Mouse (Mus musculus) liver, postnatal 0 days (tissue): Measurements from ENCODE around the gene Cntfr. TPM values are rescaled to one million over a fixed set of nuclear protein-coding genes. Genes with fewer than 3 reads are reported as not detected.
"Not testable (repeated sequence)": the region's sequence is repeated elsewhere in the genome, so short reads cannot be mapped to it uniquely, and the experiment has no call there.

Experiments used
- ATAC-seq: fragments of 200-750 bp; cut with Nextera tagmentation; 2 replicates; pipeline ENCODE4 v1.8.0; 2017; ENCODE audit warnings: mild to moderate bottlenecking, moderate library complexity
- DNase-seq: peaks from one replicate; pipeline ENCODE4 v3.0.0-alpha.2; 2016
- H3K27ac ChIP-seq: fragments of 300-500 bp; sonication (generic); 2 replicates; pipeline ENCODE4 v1.5.1; 2014; ENCODE audit warnings: antibody characterized with exemption, moderate library complexity, mild to moderate bottlenecking, low read depth
- H3K27me3 ChIP-seq: fragments of 300-500 bp; sonication (generic); 2 replicates; pipeline ENCODE4 v1.6.1; 2014; ENCODE audit warnings: low read length, control low read depth, mixed read lengths; ENCODE audit not compliant: insufficient read depth
- H3K36me3 ChIP-seq: fragments of 300-500 bp; sonication (generic); replicated peaks from 2 replicates; pipeline ENCODE4 v1.6.1; 2014; ENCODE audit warnings: mild to moderate bottlenecking, control low read depth, low read length, moderate library complexity, mixed read lengths; ENCODE audit not compliant: insufficient read depth
- H3K4me1 ChIP-seq: fragments of 300-500 bp; sonication (generic); 2 replicates; pipeline ENCODE4 v1.6.1; 2014; ENCODE audit warnings: antibody characterized with exemption, mild to moderate bottlenecking, control low read depth; ENCODE audit not compliant: insufficient read depth
- H3K4me2 ChIP-seq: fragments of 300-500 bp; sonication (generic); 2 replicates; pipeline ENCODE4 v1.6.1; 2014; ENCODE audit warnings: low read depth, mild to moderate bottlenecking, low read length, moderate library complexity, mixed read lengths
- H3K4me3 ChIP-seq: fragments of 300-500 bp; sonication (generic); 2 replicates; pipeline ENCODE4 v1.5.1; 2014; ENCODE audit warnings: low read depth, low read length
- H3K9ac ChIP-seq: fragments of 300-500 bp; sonication (generic); replicated peaks from 2 replicates; pipeline ENCODE4 v1.6.1; 2014; ENCODE audit warnings: mild to moderate bottlenecking, moderate library complexity
- H3K9me3 ChIP-seq: fragments of 300-500 bp; sonication (generic); 2 replicates; pipeline ENCODE4 v1.6.1; 2016; ENCODE audit warnings: mild to moderate bottlenecking, control low read depth, low read length, mixed read lengths
- CTCF ChIP-seq: sonication (generic); IDR thresholded peaks from 2 replicates; pipeline ENCODE4 v1.5.1; 2016; ENCODE audit warnings: antibody characterized with exemption, low read depth
- EP300 ChIP-seq: IDR thresholded peaks from 2 replicates; pipeline ENCODE4 v1.6.1; 2016; ENCODE audit warnings: antibody characterized with exemption, low read depth, mild to moderate bottlenecking
- WGBS: fragments of 180-500 bp; shearing (Covaris S2); extraction: QIAGEN DNeasy Blood & Tissue Kit; methylation state at CpG from one replicate; pipeline ENCODE4 v1.1.7; 2014; ENCODE audit not compliant: insufficient replicate concordance; 5-methylcytosine and 5-hydroxymethylcytosine counted together
- polyA plus RNA-seq: library from polyadenylated mRNA; unstranded; fragments of >200 nt; fragmentation: Nextera tagmentation; extraction: Ambion mirVana; gene quantifications from 2 replicates; pipeline ENCODE4 v1.2.1, GENCODE M21; 2015

The Cntfr gene
- polyA plus RNA-seq, 1 experiment from 2014 or later, result 0.29 TPM

DNA sequence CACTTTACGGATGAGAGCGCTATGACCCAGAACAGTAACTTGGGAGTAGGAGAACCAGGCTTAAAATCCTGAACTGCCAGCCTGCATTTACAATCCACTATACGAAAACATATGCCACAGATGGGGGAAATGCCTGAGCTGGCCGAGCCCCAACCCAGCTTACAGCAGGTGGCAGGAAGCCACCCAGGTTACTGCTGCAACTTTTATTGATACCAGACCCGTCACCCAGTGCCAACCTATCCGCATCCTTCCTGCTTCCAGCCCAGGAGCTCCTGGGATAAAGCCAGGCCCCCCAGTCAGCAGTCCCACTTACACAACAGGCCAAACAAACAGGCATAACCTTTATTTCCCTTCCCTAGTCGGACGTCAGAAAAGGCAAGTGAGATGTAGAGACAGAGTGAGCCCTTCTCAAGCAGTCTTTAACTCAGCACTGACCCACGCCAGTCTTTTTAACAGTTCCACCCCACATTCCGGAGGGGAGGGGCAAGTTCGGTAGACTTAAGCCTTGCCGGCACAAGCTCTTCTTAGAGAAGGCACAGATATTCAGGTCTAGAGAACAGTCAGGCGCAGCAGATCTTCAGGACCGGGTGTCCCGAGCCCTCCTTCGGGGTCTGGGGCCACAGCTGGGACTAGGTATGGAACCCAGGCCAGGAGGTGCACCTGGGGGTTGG lies 15.0 kb upstream of the Cntfr start:
- WGBS, result 84% methylated on average over 16 of the region's 16 CpGs

GRCm38 (mm10) chr4:41710229-41710628 lies 13.3 kb upstream of the Cntfr start:
- Histone ChIP-seq H3K36me3 (no peaks in the 10 kb centered on the region), H3K27me3 (peaks cover 14% of the 10 kb centered on the region; the same call in 1 of the 2 replicates), H3K9ac (no peak overlapping the region), H3K4me2 (no peak overlapping the region), H3K4me1 (peaks cover 15% of the 10 kb centered on the region), H3K27ac (no peak overlapping the region), H3K9me3 (no peaks in the 10 kb centered on the region), H3K4me3 (no peak overlapping the region)
- no peak for DNase-seq
- WGBS, result 64% methylated on average over 4 of the region's 4 CpGs
- ATAC-seq, result no peak
- peak; percentile 10; the same call in 1 of the 2 replicates for TF ChIP-seq CTCF
- no peak for TF ChIP-seq EP300

More for the DNA sequence above, 15.0 kb upstream of the Cntfr start:
- DNase-seq, result no peak
- Histone ChIP-seq H3K27ac (no peak overlapping the region), H3K9ac (peak overlapping the region; percentile 83), H3K4me1 (peaks cover 15% of the 10 kb centered on the region), H3K36me3 (0 out of 2 replicates have a peak, but pooled peaks cover 2% of the 10 kb centered on the region), H3K27me3 (peaks cover 7% of the 10 kb centered on the region; the same call in 1 of the 2 replicates), H3K9me3 (no peaks in the 10 kb centered on the region), H3K4me3 (peak overlapping the region; percentile 74; the same call in 1 of the 2 replicates), H3K4me2 (peak overlapping the region; percentile 96)
- no peak for ATAC-seq
- TF ChIP-seq EP300, result no peak
- TF ChIP-seq CTCF, result no peak

GRCm38 (mm10) chr4:41708192-41708745 lies 11.4 kb upstream of the Cntfr start:
- Histone ChIP-seq H3K4me1 (peaks cover 10% of the 10 kb centered on the region), H3K27ac (no peak overlapping the region), H3K4me3 (no peak overlapping the region), H3K27me3 (peaks cover 21% of the 10 kb centered on the region), H3K4me2 (no peak overlapping the region), H3K36me3 (no peaks in the 10 kb centered on the region), H3K9ac (no peak overlapping the region), H3K9me3 (no peaks in the 10 kb centered on the region)
- ATAC-seq, result no peak
- TF ChIP-seq EP300 (no peak), CTCF (peak; percentile 70)
- no peak for DNase-seq
- WGBS, result 38% methylated on average over 8 of the region's 8 CpGs

- peak; percentile 50; the same call in 1 of the 2 replicates for ATAC-seq
- Histone ChIP-seq H3K4me3 (no peak overlapping the region), H3K27me3 (peaks cover 21% of the 10 kb centered on the region), H3K27ac (no peak overlapping the region), H3K4me2 (no peak overlapping the region), H3K9ac (no peak overlapping the region), H3K9me3 (no peaks in the 10 kb centered on the region), H3K4me1 (peaks cover 3% of the 10 kb centered on the region), H3K36me3 (no peaks in the 10 kb centered on the region)
- TF ChIP-seq CTCF (peak; percentile 68), EP300 (no peak)
- WGBS, result 5% methylated on average over 13 of the region's 13 CpGs
- DNase-seq, result peak; percentile 63
Measured at GRCm38 (mm10) chr4:41707011-41707535, 10.2 kb upstream of the Cntfr start.

DNA sequence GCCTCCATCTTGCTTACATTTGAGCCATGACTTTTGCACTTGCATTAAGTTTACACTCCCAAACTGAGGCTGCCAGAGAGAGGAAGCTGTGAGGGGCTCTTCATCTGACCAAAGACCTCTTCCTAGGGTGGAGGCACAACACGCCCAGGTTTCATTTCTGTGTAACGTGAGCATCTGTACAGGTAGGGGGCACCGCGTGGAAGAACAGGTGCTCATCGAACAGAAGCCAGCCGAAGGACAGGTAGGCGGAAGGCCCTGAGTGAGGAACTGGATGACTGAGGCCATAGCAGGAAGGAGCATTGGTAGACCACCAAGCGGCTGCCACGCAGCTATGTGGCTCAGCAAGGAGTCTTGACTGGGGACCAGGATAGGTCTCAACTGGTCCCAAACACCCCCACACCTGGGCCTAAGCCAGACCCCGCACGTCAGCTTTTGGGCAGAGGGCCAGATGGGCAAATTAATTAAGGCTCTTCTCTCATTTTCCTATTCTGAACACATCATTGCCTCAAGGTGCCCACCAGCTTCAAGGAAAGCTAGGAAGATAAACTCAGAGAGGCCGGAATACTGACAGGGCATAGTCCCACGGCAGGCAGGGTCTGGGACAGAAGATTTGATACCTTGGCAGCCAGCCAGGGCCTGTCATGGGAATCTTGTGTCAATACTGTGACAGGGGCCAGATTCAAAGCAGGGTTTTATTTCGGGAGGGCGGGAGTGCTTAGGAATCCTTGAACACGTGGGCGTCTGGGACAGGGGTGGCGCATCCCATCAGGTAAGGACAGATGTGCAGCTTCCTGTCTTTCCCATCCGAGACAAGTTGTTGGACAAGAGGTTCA lies 9.2 kb upstream of the Cntfr start:
- WGBS, result 67% methylated on average over 19 of the region's 19 CpGs
- ATAC-seq (no peak), DNase-seq (no peak)
- Histone ChIP-seq H3K4me3 (no peak overlapping the region), H3K27me3 (peaks cover 21% of the 10 kb centered on the region), H3K36me3 (no peaks in the 10 kb centered on the region), H3K27ac (no peak overlapping the region), H3K4me1 (no peaks in the 10 kb centered on the region), H3K4me2 (no peak overlapping the region), H3K9me3 (no peaks in the 10 kb centered on the region), H3K9ac (no peak overlapping the region)
- TF ChIP-seq CTCF, result no peak

GRCm38 (mm10) chr4:41704651-41705050 lies 7.8 kb upstream of the Cntfr start:
- H3K27me3 ChIP-seq, result peaks cover 21% of the 10 kb centered on the region
- 7% methylated on average over 5 of the region's 5 CpGs for WGBS

GRCm38 (mm10) chr4:41702226-41702625 lies 5.3 kb upstream of the Cntfr start:
- H3K4me1 ChIP-seq, H3K27ac ChIP-seq, H3K4me2 ChIP-seq, H3K9me3 ChIP-seq, H3K4me3 ChIP-seq, H3K9ac ChIP-seq, H3K36me3 ChIP-seq, ATAC-seq, DNase-seq: not testable (repeated sequence)
- 61% methylated on average over 2 of the region's 2 CpGs for WGBS
- peaks cover 18% of the 10 kb centered on the region for H3K27me3 ChIP-seq

More at GRCm38 (mm10) chr4:41704651-41705050, 7.8 kb upstream of the Cntfr start:
- TF ChIP-seq CTCF (no peak), EP300 (no peak)
- Histone ChIP-seq H3K9ac (no peak overlapping the region), H3K36me3 (no peaks in the 10 kb centered on the region), H3K4me1 (no peaks in the 10 kb centered on the region), H3K4me2 (no peak overlapping the region), H3K9me3 (no peaks in the 10 kb centered on the region), H3K27ac (no peak overlapping the region), H3K4me3 (no peak overlapping the region)
- ATAC-seq, result no peak
- no peak for DNase-seq

GRCm38 (mm10) chr4:41700224-41700623 lies 3.3 kb upstream of the Cntfr start:
- H3K9ac ChIP-seq, H3K36me3 ChIP-seq, H3K4me3 ChIP-seq, ATAC-seq, DNase-seq, H3K4me2 ChIP-seq, H3K27ac ChIP-seq, H3K9me3 ChIP-seq, H3K4me1 ChIP-seq: not testable (repeated sequence)
- WGBS, result 80% methylated on average over 3 of the region's 8 CpGs
- H3K27me3 ChIP-seq, result peaks cover 10% of the 10 kb centered on the region; the same call in 1 of the 2 replicates
